Mouse (Mus musculus): Measurements from ENCODE around the gene Camk2b. TPM values are rescaled to one million over a fixed set of nuclear protein-coding genes. Genes with fewer than 3 reads are reported as not detected.
"Not testable (repeated sequence)": the region's sequence is repeated elsewhere in the genome, so short reads cannot be mapped to it uniquely, and the experiment has no call there.

Camk2b gene
- polyA plus RNA-seq (2012; ENCODE audit: insufficient read depth, insufficient read length, low replicate concordance, missing spikeins) = 150 and 183 TPM in 2 replicates

- H3K4me3 ChIP-seq (ENCODE audit: insufficient read depth, low read depth, low read length) = peak within 1 kb of the TSS; percentile 97
- H3K4me1 ChIP-seq (ENCODE audit: control insufficient read depth, insufficient read depth, low read length) = peaks cover 46% of the 10 kb centered on the region
- peak within 1 kb of the TSS; percentile 96 for H3K27ac ChIP-seq (ENCODE audit: insufficient read depth, low read depth, low read length)
- WGBS = 8% methylated on average over 6 of the region's 6 CpGs
- TF ChIP-seq CTCF (IDR thresholded peaks at IDR 0.05; ENCODE audit: insufficient read depth, low read depth, low read length) (no peak), POLR2A (IDR thresholded peaks at IDR 0.05; ENCODE audit: insufficient read depth, low read depth, low read length) (no peak)
Observed at GRCm38 (mm10) chr11:6066176-6066575, at the start of gene Camk2b. Gene Camk2b, minus strand, starts transcription at chr11:6066362.

DNA sequence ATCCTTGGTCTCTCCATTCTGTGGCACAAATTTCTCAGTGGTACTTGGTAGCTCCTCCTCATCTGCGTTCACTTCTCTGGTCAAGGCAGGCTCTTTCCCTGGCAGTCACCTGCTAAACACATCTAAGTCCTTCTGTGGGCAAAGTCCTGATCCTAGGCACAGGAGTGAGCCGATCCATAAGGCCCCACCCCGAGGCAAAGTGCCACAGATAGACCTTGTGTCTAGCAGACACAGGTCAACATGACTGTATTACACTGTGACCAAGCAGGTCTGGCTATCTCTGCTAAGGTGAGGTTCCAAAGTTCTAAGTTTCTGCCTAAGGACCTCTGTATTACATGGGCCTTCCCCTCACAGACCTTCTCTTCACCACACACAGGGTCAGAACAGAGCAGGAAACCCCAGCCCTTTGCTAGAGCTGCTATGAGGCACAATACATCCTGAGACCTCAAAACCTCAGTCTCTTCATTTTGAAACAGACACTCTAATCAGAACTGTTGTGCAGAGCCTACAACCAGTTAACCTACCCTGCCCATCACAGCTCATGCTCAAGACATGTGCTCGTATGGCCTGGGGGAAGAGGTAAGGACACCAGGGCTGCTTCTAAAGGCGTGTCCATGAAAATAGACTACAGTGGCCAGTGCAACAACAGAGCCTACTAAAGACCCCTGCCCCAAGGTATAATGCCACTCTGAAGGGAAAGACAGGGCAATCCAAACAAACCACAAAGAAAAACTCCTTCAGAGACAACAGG lies 45.7 kb upstream of the Camk2b start:
- WGBS = 97% methylated on average over 5 of the region's 5 CpGs
- TF ChIP-seq CTCF (IDR thresholded peaks at IDR 0.05; ENCODE audit: insufficient read depth, low read depth, low read length) = no peak
- TF ChIP-seq POLR2A (IDR thresholded peaks at IDR 0.05; ENCODE audit: insufficient read depth, low read depth, low read length) = no peak
- H3K27ac ChIP-seq (ENCODE audit: insufficient read depth, low read depth, low read length) = no peak overlapping the region
- H3K4me3 ChIP-seq (ENCODE audit: insufficient read depth, low read depth, low read length) = no peak overlapping the region
- H3K4me1 ChIP-seq (ENCODE audit: control insufficient read depth, insufficient read depth, low read length) = peaks cover 15% of the 10 kb centered on the region

- Histone ChIP-seq H3K4me3 (ENCODE audit: insufficient read depth, low read depth, low read length) (no peak overlapping the region), H3K4me1 (ENCODE audit: control insufficient read depth, insufficient read depth, low read length) (peaks cover 22% of the 10 kb centered on the region), H3K27ac (ENCODE audit: insufficient read depth, low read depth, low read length) (no peak overlapping the region)
- TF ChIP-seq CTCF (IDR thresholded peaks at IDR 0.05; ENCODE audit: insufficient read depth, low read depth, low read length) = no peak
- TF ChIP-seq POLR2A (IDR thresholded peaks at IDR 0.05; ENCODE audit: insufficient read depth, low read depth, low read length) = no peak
Observed at GRCm38 (mm10) chr11:6109990-6110389, 43.8 kb upstream of the Camk2b start.

GRCm38 (mm10) chr11:6108296-6108695 lies 42.1 kb upstream of the Camk2b start:
- H3K4me1 ChIP-seq (ENCODE audit: control insufficient read depth, insufficient read depth, low read length) = peaks cover 25% of the 10 kb centered on the region
- 81% methylated on average over 5 of the region's 5 CpGs for WGBS
- peak overlapping the region; percentile 52; the same call in 1 of the 2 replicates for H3K27ac ChIP-seq (ENCODE audit: insufficient read depth, low read depth, low read length)
- TF ChIP-seq POLR2A (IDR thresholded peaks at IDR 0.05; ENCODE audit: insufficient read depth, low read depth, low read length) = no peak
- no peak for TF ChIP-seq CTCF (IDR thresholded peaks at IDR 0.05; ENCODE audit: insufficient read depth, low read depth, low read length)
- H3K4me3 ChIP-seq (ENCODE audit: insufficient read depth, low read depth, low read length) = no peak overlapping the region

- WGBS = 33% methylated on average over 3 of the region's 3 CpGs
- Histone ChIP-seq H3K4me3 (ENCODE audit: insufficient read depth, low read depth, low read length) (no peak overlapping the region), H3K4me1 (ENCODE audit: control insufficient read depth, insufficient read depth, low read length) (peaks cover 25% of the 10 kb centered on the region), H3K27ac (ENCODE audit: insufficient read depth, low read depth, low read length) (peak overlapping the region; percentile 52)
- no peak for TF ChIP-seq CTCF (IDR thresholded peaks at IDR 0.05; ENCODE audit: insufficient read depth, low read depth, low read length)
- TF ChIP-seq POLR2A (IDR thresholded peaks at IDR 0.05; ENCODE audit: insufficient read depth, low read depth, low read length) = no peak
Observed at GRCm38 (mm10) chr11:6107722-6108121, 41.6 kb upstream of the Camk2b start.

GRCm38 (mm10) chr11:6104734-6105133 lies 38.6 kb upstream of the Camk2b start:
- no peak overlapping the region for H3K4me3 ChIP-seq (ENCODE audit: insufficient read depth, low read depth, low read length)
- peaks cover 25% of the 10 kb centered on the region for H3K4me1 ChIP-seq (ENCODE audit: control insufficient read depth, insufficient read depth, low read length)
- no peak overlapping the region for H3K27ac ChIP-seq (ENCODE audit: insufficient read depth, low read depth, low read length)
- 75% methylated on average over 5 of the region's 5 CpGs for WGBS
- no peak for TF ChIP-seq CTCF (IDR thresholded peaks at IDR 0.05; ENCODE audit: insufficient read depth, low read depth, low read length)

DNA sequence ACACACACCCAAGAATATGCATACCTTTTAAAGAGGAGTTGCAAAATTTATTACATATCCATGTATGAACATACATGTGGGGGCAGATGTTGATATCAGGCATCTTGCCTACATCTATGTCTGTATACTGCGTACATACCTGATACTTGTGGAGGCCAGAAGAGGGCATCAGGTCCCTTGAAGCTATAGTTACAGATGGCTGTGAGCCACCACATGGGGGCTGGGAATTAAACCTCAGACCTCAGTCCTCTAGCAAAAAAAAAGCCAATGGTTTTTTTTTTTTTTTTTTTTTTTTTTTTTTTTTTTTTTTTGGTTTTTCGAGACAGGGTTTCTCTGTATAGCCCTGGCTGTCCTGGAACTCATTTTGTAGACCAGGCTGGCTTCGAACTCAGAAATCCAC lies 30.5 kb upstream of the Camk2b start:
- not testable (repeated sequence) for H3K4me1 ChIP-seq (ENCODE audit: control insufficient read depth, insufficient read depth, low read length); H3K4me3 ChIP-seq (ENCODE audit: insufficient read depth, low read depth, low read length); H3K27ac ChIP-seq (ENCODE audit: insufficient read depth, low read depth, low read length)
- 83% methylated on average over 3 of the region's 3 CpGs for WGBS

GRCm38 (mm10) chr11:6086991-6087390 lies 20.8 kb upstream of the Camk2b start:
- no peak overlapping the region for H3K4me3 ChIP-seq (ENCODE audit: insufficient read depth, low read depth, low read length)
- peaks cover 26% of the 10 kb centered on the region for H3K4me1 ChIP-seq (ENCODE audit: control insufficient read depth, insufficient read depth, low read length)
- WGBS = 22% methylated on average over 4 of the region's 4 CpGs
- TF ChIP-seq POLR2A (IDR thresholded peaks at IDR 0.05; ENCODE audit: insufficient read depth, low read depth, low read length) = no peak
- no peak for TF ChIP-seq CTCF (IDR thresholded peaks at IDR 0.05; ENCODE audit: insufficient read depth, low read depth, low read length)
- peak overlapping the region; percentile 91 for H3K27ac ChIP-seq (ENCODE audit: insufficient read depth, low read depth, low read length)

DNA sequence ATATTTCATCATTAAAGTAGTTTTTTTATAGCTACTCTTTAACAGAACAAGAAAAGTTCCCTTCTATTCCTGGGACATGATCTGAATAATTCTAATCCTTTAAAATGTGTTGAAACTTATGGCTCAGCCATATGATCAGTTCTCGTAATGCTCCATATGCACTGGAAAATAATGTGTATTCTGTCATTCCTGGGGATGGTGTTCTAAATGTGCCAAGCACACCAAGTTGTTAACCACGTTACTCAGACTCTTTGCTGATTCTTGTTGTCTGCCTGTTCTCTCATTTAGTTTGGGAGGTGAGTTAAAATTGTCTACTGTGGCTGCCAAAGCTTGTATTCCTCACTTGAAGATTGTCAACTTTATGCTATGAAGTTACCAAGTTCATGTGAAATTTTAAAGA lies 12.6 kb upstream of the Camk2b start:
- no peak for TF ChIP-seq CTCF (IDR thresholded peaks at IDR 0.05; ENCODE audit: insufficient read depth, low read depth, low read length)
- no peak for TF ChIP-seq POLR2A (IDR thresholded peaks at IDR 0.05; ENCODE audit: insufficient read depth, low read depth, low read length)
- no peak overlapping the region for H3K27ac ChIP-seq (ENCODE audit: insufficient read depth, low read depth, low read length)
- 89% methylated on average over 2 of the region's 2 CpGs for WGBS
- H3K4me1 ChIP-seq (ENCODE audit: control insufficient read depth, insufficient read depth, low read length) = peaks cover 17% of the 10 kb centered on the region
- H3K4me3 ChIP-seq (ENCODE audit: insufficient read depth, low read depth, low read length) = no peak overlapping the region
